Mouse (Mus musculus) embryonic facial prominence, embryonic 11.5 days (tissue): Measurements from ENCODE around the gene Mixl1. TPM values are rescaled to one million over a fixed set of nuclear protein-coding genes. Genes with fewer than 3 reads are reported as not detected.

ENCODE experiments used
- ATAC-seq: fragments of 200-750 bp; cut with Nextera tagmentation; replicated peaks from 2 replicates; pipeline ENCODE4 v1.8.0; 2017; ENCODE audit warnings: low read depth; ENCODE audit not compliant: insufficient number of reproducible peaks, low FRiP score, low TSS enrichment
- DNase-seq: peaks from one replicate; pipeline ENCODE4 v3.0.0-alpha.2; 2015; ENCODE audit warnings: low spot score
- H3K27ac ChIP-seq: fragments of 300-500 bp; sonication (generic); replicated peaks from 2 replicates; pipeline ENCODE4 v1.5.1; 2014; ENCODE audit warnings: mild to moderate bottlenecking, low read depth, low read length, control low read depth
- H3K27me3 ChIP-seq: fragments of 300-500 bp; sonication (generic); 2 replicates; pipeline ENCODE4 v1.6.1; 2014; ENCODE audit warnings: mild to moderate bottlenecking, low read length, moderate library complexity, mixed read lengths; ENCODE audit not compliant: control insufficient read depth, insufficient read depth
- H3K36me3 ChIP-seq: fragments of 300-500 bp; sonication (generic); replicated peaks from 2 replicates; pipeline ENCODE4 v1.6.1; 2014; ENCODE audit warnings: low read depth, mild to moderate bottlenecking, low read length, moderate library complexity, mixed read lengths; ENCODE audit not compliant: control insufficient read depth, insufficient read depth
- H3K4me1 ChIP-seq: fragments of 300-500 bp; sonication (generic); 2 replicates; pipeline ENCODE4 v1.6.1; 2014; ENCODE audit warnings: low read length, mixed read lengths; ENCODE audit not compliant: control insufficient read depth, insufficient read depth
- H3K4me2 ChIP-seq: fragments of 300-500 bp; sonication (generic); 2 replicates; pipeline ENCODE4 v1.6.1; 2014; ENCODE audit warnings: low read depth, mild to moderate bottlenecking, control low read depth, low read length, moderate library complexity
- H3K4me3 ChIP-seq: fragments of 300-500 bp; sonication (generic); 2 replicates; pipeline ENCODE4 v1.5.1; 2014; ENCODE audit warnings: low read depth, low read length, control low read depth
- H3K9ac ChIP-seq: fragments of 300-500 bp; sonication (generic); replicated peaks from 2 replicates; pipeline ENCODE4 v1.6.1; 2014; ENCODE audit warnings: mild to moderate bottlenecking, control low read depth, low read length
- H3K9me3 ChIP-seq: fragments of 300-500 bp; sonication (generic); replicated peaks from 2 replicates; pipeline ENCODE4 v1.6.1; 2016; ENCODE audit warnings: mild to moderate bottlenecking, low read length, inconsistent platforms, mixed read lengths; ENCODE audit not compliant: control insufficient read depth
- WGBS: fragments of 180-500 bp; shearing (Covaris S2); extraction: QIAGEN DNeasy Blood & Tissue Kit; methylation state at CpG from one replicate; pipeline ENCODE4 v1.1.7; 2014; 5-methylcytosine and 5-hydroxymethylcytosine counted together
- polyA plus RNA-seq: library from polyadenylated mRNA; unstranded; fragments of >200 nt; fragmentation: Nextera tagmentation; extraction: Ambion mirVana; gene quantifications from 2 replicates; pipeline ENCODE4 v1.2.1, GENCODE M21; 2014

Mixl1 gene
- polyA plus RNA-seq, 1 experiment from 2014 or later: 0.20 TPM

DNA sequence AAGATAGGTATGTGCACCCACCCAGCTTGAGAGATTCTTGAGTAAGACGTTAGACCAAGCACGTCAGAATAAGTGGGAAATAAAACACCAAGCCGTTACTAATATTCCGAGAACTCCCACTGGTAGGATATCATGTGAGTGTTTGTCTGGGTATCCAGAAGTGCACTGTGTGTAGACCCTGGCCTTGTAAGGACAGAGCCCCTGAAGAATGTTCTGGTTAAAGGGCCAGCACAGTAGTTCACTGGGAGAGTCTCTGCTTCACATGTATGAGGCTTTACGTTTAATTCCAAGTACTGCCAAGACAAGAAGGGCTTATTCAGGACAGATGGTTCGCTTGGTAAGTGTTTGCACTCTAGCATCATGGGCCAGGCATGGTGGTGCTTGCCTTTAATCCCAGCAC lies 22.6 kb upstream of the Mixl1 start:
- no peak for ATAC-seq
- Histone ChIP-seq H3K9ac (no peak overlapping the region), H3K4me1 (no peaks in the 10 kb centered on the region), H3K36me3 (no peaks in the 10 kb centered on the region), H3K27ac (no peak overlapping the region), H3K4me2 (no peak overlapping the region), H3K4me3 (no peak overlapping the region), H3K9me3 (no peaks in the 10 kb centered on the region), H3K27me3 (no peaks in the 10 kb centered on the region)
- 82% methylated on average over 6 of the region's 6 CpGs for whole genome bisulfite sequencing
- DNase-seq: no peak

GRCm38 (mm10) chr1:180718756-180719155 lies 21.9 kb upstream of the Mixl1 start:
- Histone ChIP-seq H3K4me2 (no peak overlapping the region), H3K9me3 (no peaks in the 10 kb centered on the region), H3K4me1 (no peaks in the 10 kb centered on the region), H3K27me3 (no peaks in the 10 kb centered on the region), H3K36me3 (no peaks in the 10 kb centered on the region), H3K27ac (no peak overlapping the region), H3K4me3 (no peak overlapping the region), H3K9ac (no peak overlapping the region)
- DNase-seq: no peak
- WGBS: 83% methylated on average over 5 of the region's 5 CpGs
- no peak for ATAC-seq

DNA sequence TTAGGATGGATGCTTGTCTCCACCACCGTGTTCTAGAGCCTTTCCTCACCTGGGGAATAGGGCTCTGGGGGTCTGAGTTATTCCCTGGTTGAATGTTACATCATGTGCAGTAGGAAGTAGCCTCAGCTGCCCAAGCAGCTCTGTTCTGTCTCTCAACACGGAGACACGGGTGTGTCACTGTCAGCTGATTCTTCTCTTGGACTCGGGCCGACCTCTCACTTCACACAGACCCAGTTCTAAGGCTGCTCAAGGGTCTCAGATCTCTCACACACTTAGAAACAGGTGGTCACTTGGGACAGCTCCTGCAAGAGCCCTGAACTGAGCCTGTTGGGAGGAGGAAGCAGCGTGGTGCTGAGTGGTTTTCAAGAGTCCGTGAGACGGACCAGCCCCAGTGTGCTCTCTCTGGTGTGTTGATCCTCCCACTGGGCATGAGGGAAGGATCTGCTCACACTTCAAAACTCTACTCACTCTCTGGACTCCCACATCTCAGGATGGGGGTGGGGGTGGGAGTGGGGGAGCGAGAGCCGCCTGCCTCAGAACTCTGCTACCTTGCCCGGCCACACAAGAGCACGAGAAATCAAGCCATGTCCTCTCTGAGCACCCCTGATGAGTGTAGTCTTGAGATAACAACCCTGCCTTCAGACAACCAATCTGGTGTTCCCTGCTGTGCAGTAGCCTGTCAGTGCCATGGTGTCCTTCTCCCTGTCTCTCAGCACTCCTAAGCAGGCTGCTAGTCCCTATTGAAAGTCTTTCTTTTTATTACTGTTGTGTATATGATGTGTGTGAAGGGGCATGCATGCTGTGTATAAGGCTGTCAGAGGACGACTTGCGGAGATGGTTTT lies 12.3 kb upstream of the Mixl1 start:
- no peak overlapping the region for H3K4me2 ChIP-seq
- 69% methylated on average over 14 of the region's 14 CpGs for WGBS
- H3K27me3 ChIP-seq: no peaks in the 10 kb centered on the region
- no peaks in the 10 kb centered on the region for H3K4me1 ChIP-seq
- no peak overlapping the region for H3K9ac ChIP-seq
- DNase-seq (no peak), ATAC-seq (no peak)
- H3K27ac ChIP-seq: no peak overlapping the region
- no peaks in the 10 kb centered on the region for H3K9me3 ChIP-seq
- no peaks in the 10 kb centered on the region for H3K36me3 ChIP-seq
- no peak overlapping the region for H3K4me3 ChIP-seq

- Histone ChIP-seq H3K4me2 (no peak overlapping the region), H3K4me3 (no peak overlapping the region), H3K36me3 (no peaks in the 10 kb centered on the region), H3K4me1 (no peaks in the 10 kb centered on the region), H3K9me3 (no peaks in the 10 kb centered on the region), H3K27ac (no peak overlapping the region), H3K9ac (no peak overlapping the region), H3K27me3 (no peaks in the 10 kb centered on the region)
- DNase-seq: no peak
- 76% methylated on average over 3 of the region's 3 CpGs for WGBS
- no peak for ATAC-seq
These were observed 11.0 kb upstream of the Mixl1 start for GRCm38 (mm10) chr1:180707813-180708212.

DNA sequence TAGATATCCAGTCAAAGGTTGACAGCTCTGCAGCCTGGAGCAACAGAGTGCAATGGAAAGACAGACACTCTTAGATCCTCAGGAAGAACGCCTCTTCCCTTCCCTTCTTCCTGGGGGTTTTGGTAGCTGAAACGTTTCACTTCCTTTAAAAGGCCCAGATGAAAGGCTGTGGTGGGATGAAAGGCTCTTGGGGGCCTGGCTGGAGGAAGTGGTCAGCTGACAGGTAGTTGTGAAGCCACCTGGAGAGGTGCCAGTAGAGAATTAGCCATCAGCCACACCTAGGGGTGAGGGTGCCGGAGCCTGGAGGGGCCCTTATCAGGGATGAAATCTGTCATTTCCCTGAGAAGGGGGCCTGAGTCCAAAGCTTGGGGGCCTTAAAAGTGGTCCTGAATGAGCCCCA lies 10.5 kb upstream of the Mixl1 start:
- no peaks in the 10 kb centered on the region for H3K36me3 ChIP-seq
- no peak overlapping the region for H3K4me2 ChIP-seq
- H3K27ac ChIP-seq: no peak overlapping the region
- DNase-seq (no peak), ATAC-seq (no peak)
- no peak overlapping the region for H3K4me3 ChIP-seq
- H3K27me3 ChIP-seq: no peaks in the 10 kb centered on the region
- H3K9me3 ChIP-seq: no peaks in the 10 kb centered on the region
- H3K4me1 ChIP-seq: no peaks in the 10 kb centered on the region
- no peak overlapping the region for H3K9ac ChIP-seq
- WGBS: 48% methylated on average over 3 of the region's 3 CpGs

DNA sequence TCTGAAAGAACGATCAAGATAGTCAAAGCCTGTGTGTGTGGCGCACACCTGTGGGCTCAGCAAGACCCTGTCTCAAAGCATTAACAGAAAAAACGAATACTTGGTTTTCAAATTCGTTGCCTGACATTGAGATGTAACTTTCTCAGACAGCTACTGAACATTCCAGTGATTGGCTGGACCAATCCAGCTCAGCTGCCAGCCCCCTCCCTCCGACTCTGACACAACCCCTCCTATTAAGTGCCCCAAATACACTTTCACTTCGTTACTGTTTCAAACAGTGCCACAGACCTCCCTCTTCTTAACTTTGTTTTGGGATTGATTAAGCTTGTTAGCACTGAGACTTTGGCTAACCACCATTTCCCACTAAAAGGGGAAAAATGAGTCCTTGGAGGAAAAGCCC lies 6.6 kb upstream of the Mixl1 start:
- ATAC-seq: no peak
- no peaks in the 10 kb centered on the region for H3K36me3 ChIP-seq
- H3K4me2 ChIP-seq: no peak overlapping the region; the same call in 1 of the 2 replicates
- no peak overlapping the region for H3K9ac ChIP-seq
- H3K9me3 ChIP-seq: no peaks in the 10 kb centered on the region
- H3K27me3 ChIP-seq: peaks cover under 1% of the 10 kb centered on the region; the same call in 1 of the 2 replicates
- DNase-seq: no peak
- no peak overlapping the region for H3K4me3 ChIP-seq
- H3K4me1 ChIP-seq: no peaks in the 10 kb centered on the region
- no peak overlapping the region for H3K27ac ChIP-seq
- 46% methylated on average over 6 of the region's 6 CpGs for WGBS

GRCm38 (mm10) chr1:180698063-180698462 lies 1.2 kb upstream of the Mixl1 start:
- no peak overlapping the region for H3K4me2 ChIP-seq
- H3K27me3 ChIP-seq: peaks cover 32% of the 10 kb centered on the region
- WGBS: 52% methylated on average over 5 of the region's 5 CpGs
- no peak overlapping the region for H3K9ac ChIP-seq
- no peak for ATAC-seq
- no peak for DNase-seq
- H3K36me3 ChIP-seq: no peaks in the 10 kb centered on the region
- H3K9me3 ChIP-seq: no peaks in the 10 kb centered on the region
- no peak overlapping the region for H3K4me3 ChIP-seq
- H3K4me1 ChIP-seq: no peaks in the 10 kb centered on the region
- H3K27ac ChIP-seq: no peak overlapping the region

DNA sequence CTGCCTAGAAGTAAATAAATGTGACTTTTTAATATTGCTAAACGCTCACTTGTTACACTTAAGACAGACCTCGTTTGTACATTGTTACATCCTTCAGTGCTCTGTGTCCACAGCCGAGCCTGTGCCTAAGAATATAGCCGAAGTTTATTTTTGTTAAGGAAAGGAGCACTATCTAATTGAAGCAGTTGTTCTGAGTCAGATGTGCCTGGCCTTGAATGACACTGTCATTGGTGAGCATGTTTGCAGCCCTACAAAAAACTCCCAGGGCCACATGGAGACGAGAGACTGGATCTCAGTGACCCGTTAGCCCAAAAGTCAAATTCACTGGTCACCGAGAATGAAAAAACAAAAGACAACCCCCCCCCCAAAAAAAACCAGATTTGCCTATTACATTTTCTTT lies 5.5 kb downstream of the Mixl1 start:
- Histone ChIP-seq H3K4me3 (no peak overlapping the region), H3K9ac (no peak overlapping the region), H3K4me2 (no peak overlapping the region), H3K27ac (no peak overlapping the region), H3K9me3 (no peaks in the 10 kb centered on the region), H3K27me3 (peaks cover 11% of the 10 kb centered on the region), H3K4me1 (no peaks in the 10 kb centered on the region), H3K36me3 (peaks cover 2% of the 10 kb centered on the region)
- ATAC-seq: no peak
- 90% methylated on average over 7 of the region's 7 CpGs for WGBS
- no peak for DNase-seq
